Mouse (Mus musculus) natural killer cell, adult 2 months (primary cell): ENCODE results near the gene Ndufc1.
A peak's percentile ranks its signal among the peaks of the same experiment; 100 is the strongest.
"Not testable (repeated sequence)": the region's sequence is repeated elsewhere in the genome, so short reads cannot be mapped to it uniquely, and the experiment has no call there.

ENCODE experiments used
- DNase-seq, 2 experiments: peaks; one replicate each; pipeline ENCODE4 v3.0.0; 2022; ENCODE audit warnings: low spot score in 2 of 2

Ndufc1 gene

DNA sequence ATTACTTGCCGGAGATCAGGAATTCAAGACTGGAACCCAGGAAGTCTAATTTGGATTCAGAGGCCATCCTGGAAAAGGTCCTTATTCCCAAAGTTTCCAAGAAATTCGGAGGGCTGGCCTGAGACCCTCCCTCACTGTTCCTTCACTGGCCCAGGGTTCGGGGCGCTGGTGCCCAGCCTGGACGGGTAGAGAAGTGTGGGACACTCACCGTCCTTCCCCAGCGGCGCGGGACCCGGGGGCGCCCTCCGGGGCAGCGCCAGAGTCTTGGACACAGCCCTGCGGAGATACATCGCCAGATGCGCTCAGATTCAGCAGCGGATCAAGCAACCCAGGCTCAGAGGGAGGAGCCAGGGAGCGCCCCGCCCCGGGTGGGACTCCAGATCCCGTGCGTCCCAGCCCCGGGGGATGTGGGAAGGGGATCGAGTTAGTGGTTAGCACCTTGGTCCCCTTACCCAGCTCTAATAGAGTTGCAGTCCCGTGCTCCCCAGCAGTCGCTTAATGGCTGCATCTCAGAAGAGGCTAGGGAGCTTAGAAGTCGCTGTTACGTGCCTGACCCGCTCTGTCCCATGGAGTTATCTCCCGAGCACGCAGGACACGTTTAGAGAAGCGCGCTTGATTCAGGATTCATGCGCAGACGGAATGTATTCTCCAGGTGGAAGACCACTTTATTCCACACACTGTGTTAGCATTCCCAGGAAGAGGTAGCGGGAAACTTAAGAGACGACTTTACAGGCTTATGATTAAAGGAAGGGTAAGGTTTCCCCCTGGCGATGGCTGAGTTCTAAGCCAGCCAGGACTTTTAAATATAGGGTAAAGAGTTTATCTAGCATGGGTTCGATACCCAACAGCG is 12.3 kb downstream of the Ndufc1 start, which contains the start of gene Mgarp:
Mgarp (minus strand) TSS at position 520 of the 850 bp plus-strand sequence.
- peak; percentile 10 to 40 for DNase-seq

DNA sequence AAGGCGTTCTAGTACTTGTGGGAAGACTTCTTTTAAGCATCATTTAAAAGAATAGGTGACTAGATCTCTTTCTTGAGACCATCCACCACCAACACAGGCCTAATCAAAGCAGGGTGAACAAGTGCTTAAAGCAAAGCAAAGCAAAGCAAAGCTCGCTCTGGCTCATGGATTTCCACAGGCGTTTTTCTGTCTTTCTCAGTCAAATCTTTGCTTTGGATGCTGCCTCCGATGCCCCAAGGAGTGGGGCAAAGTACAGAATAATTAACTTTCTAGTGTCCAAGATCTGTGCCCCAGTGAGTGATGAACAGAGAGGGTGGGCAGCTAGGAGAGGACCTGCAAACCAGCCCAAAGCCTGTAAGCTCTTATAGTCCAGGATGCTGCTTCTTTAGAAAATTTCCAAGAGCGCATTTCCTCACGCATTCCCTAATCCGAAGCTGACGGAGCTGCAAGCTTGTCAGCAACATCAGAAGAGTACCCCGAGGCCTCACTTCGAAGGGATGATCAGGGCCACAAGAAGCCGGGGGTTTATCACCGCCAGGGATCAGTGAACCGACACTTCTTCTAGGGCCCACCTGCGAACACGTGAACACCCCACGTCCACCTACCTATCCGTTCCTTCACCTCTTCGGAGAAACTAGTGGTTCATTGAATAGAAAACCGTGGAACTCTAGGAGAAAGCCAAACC is 13.2 kb downstream of the Ndufc1 start:
- no peak for DNase-seq

DNA sequence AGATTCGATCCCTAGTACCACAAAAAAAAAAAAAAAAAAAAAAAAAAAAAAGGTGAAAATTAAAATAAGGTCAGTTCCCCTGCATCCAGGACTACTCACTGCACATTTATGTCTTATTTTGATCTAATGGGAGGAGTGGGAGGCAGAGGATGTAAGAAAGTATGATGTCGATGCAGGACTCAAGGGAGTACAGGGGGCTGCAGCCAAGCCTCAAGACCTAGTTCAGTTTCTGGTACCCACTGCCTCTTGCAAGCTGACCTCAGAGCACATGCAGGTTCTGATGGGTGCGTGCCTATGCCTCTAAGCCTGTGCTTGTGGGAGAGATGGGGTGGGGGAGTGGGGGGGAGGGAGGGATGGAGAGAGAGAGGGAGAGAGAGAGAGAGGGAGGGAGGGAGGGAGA is 13.9 kb downstream of the Ndufc1 start:
- DNase-seq: no peak

DNA sequence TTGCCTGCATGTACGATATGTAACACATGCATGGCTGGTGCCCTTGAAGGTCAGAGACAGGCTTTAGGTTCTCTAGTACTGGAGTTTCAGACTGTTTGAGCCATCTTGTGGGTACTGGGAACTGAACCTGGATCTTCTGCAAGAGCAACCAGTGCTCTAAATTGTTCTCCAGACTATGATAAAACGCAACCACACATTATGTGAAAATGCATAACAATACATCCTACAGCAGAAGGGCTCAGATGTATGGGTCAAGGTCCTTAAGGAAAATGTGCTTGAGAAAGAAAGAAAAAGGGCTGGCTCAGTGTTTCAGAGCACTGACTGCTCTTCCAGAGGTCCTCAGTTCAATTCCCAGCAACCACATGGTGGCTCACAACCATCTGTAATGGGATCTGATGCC is 15.1 kb downstream of the Ndufc1 start:
- DNase-seq: no peak

DNA sequence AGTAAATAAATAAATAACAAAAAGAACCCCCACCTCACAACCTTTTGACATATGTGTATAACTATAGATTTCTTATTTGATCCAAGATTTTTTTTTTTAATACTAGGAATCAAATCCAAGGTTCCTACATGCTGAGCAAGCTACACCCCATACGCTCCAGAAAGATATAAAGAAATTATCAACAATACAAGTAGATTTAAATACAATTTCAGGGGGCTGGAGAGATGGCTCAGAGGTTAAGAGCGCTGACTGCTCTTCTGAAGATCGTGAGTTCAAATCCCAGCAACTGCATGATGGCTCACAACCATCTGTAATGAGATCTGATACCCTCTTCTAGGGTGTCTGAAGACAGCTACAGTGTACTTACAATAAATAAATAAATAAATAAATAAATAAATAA is 15.8 kb downstream of the Ndufc1 start:
- DNase-seq: not testable (repeated sequence)

DNA sequence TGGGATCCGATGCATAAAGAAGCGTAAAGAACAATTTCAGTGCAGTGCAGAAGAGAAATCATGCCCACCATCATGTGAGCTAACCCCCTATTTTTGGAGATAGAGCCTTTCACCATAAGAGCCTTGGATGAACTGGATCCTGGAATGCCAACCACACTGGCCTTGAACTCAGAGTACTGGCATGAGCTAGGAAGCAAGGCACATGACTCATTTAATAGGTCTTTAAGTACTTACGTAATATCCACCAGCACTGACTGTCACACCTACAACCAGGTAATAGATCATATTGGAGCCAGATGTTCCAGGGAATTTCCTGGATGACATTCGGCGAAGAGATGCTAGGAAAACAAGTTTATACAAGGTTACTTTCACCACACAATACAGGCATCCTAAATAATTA is 17.2 kb downstream of the Ndufc1 start:
- DNase-seq: no peak

DNA sequence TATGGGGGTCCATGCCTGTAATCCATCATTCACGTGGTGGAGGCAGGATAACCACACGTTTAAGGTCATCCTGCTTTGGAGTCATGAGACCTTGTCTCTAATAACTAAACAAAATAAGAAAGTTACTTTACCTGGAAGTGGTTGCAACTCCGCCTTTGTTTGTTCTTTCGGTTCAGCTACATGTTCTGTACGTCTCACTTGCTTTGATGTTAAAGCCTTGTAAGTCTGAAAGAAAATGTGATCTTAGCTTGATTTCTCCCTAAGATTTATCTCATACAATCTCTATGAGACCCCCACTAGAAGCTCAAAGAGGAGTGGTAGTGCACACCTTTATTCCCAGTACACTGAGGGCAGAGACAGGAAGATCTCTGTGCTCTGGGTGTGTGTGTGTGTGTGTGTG is 17.7 kb downstream of the Ndufc1 start:
- no peak for DNase-seq

DNA sequence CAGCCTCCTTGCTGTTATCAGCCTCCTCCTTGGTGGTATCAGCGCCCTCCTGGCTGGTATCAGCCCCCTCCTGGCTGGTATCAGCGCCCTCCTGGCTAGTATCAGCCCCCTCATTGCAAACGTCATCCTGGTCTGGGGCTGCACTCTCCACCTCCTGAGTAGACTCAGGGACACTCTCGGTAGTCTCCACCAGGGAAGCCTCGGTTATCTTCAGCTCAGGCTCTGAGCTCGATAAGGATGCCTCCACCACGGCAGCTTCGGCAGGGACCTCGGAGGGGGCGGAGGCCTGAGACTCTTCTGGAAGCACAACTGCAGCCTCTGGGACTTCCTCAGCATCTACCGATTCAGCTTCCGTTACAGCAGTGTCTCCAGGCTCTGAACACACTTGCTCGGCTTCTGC is 19.9 kb downstream of the Ndufc1 start:
- no peak for DNase-seq

DNA sequence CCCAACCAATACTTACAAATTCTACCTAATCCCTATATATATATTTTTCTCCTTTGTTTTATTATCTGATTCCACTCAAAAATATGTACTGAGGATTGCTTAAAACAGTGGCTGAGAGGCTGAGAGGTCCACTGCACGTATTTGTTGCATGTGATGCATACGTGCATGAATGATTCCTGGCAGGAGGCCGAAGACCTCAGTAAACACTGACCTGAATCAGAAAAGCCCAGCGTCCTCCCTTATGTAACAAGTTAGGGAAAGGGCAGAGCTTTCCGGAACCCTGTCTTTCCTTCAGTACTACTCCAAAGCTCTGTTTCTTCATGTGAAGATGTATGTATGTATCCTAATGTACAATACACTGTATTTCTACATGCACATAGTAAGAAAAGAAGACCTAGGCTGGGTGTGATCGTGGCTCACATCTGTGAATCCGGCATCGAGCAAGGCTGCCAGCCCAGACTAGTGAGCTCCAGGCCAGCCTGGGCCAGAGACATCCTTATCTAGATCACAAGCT is 20.9 kb downstream of the Ndufc1 start:
- no peak for DNase-seq

DNA sequence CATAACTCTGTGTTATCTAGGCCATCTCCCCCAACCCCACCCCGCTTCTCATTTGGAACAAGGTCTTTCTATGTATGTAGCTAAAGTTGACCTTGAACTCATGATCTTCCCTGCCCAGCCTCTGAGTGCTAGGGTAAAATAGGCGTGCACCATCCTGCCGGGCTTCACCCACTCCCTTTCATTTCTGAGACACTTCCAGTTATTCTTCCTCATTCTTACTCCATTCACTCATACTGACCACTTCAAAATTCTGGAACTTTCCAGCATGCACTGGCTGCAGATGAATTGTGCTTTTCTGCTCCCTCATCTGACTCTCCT is 21.7 kb downstream of the Ndufc1 start:
- DNase-seq: no peak

DNA sequence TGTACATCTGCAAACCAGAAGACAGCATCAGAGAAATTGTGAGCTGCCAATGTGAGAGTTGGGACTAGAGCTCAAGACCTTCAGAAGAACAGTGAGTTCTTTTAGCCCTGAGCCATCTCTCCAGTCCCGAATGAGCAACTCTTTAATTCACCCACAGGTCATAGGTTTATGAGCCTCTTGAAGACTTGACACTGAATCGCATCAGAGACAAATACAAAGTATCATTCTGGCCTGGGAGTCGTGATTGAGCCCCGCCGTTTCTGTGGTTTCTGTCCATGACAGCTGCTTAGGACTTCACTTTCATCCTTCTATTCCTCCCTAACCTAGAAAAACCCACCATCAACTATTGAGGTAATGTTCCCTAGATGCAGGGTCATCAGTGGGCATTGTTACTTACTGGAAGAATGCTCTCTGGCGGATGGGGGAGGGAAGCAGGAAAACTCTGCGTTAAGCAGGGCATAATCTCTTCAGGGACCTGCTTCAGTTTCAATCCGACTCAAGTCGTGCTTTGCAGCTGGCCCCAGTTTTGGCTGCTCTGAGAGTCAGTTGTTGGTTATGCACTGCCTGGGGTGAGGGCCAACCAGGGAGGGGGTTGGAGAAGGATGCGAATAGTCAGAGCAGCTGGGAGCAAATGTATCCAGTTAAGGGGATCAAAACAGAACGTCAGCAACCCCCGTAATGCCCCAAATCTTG is 22.2 kb downstream of the Ndufc1 start:
- no peak for DNase-seq

DNA sequence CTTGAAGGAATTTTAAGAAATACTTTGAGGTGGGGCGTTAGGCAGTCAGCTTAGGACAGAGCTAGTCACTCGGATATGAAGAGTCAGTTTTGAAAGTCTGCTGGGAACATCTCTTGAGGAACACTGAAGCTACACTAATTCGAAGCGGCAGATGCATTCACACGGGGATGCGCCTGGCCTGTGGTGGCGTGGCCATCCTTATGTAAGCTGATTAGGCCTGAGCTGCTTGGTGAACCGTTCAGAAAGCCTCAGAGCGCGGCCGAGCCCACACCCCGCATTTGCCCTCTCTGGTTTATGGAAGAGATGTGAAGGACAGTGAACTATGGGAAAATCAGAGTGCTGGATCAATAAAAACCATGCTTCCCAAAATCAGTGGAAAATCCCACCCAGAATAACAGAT is 25.4 kb downstream of the Ndufc1 start:
- DNase-seq: no peak

DNA sequence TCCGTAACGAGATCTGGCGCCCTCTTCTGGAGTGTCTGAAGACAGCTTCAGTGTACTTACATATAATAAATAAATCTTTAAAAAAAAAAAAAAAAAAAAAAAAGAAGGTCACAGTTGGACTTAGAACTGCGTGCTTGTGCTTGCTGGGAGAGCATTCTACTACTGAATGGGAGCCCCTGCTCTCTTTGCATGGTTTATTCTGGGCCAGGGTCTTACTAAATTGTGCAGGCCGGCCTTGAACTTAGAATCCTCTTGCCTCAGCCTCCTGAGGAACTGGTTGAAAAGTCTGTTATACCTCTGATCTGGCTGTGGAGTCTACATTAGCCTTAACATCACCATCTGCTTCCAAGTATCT is 28.2 kb downstream of the Ndufc1 start:
- no peak for DNase-seq

DNA sequence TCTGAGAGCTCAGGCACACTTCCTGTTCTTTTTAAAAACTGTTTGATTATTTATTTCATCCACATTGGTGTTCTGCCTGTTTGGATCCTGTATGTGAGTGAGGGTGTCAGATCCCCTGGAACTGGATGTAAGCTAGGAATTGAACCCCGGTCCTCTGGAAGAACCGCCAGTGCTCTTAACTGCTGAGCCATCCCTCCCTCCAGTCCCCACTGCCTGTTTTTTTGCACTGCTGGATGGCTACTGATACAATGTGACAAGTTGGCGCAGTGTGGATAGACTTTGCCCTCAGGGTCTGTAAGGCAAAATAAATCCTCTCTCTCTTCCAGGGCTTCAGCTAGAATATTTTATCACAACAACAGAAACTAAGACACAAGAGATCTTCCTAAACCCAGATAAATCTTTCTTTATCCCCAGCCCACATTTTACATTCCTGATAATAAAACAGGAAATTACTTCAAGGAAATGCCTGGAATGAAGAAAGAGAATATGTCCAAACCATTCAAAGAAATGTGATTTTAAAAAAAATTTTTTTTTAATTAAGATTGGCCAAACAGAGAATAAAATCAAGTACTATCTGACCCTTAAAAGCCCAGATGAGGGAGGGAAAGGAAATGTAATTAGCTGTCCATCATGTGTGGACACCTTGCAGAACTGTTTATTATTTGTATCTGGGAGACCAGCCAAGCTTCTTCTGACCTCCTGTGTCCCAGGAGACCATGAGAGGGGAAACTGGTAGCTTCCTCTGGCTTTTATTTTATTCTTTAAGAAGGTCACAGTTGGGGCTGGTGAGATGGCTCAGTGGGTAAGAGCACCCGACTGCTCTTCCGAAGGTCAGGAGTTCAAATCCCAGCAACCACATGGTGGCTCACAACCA is 28.8 kb downstream of the Ndufc1 start:
- DNase-seq: no peak

DNA sequence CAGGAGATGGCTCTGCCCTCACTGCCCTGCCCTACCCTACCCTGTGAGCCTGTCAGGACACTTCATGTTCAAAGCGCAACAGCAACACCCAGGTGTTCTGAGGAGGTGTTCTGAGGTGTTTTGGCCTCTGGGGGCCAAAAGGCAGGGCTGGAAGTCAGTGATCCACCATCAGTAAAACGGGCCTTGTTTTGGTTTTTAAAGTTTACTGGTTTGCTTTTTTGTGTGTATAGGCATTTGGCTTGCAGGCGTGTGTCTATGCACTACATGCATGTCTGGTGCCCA is 30.2 kb downstream of the Ndufc1 start:
- no peak for DNase-seq

DNA sequence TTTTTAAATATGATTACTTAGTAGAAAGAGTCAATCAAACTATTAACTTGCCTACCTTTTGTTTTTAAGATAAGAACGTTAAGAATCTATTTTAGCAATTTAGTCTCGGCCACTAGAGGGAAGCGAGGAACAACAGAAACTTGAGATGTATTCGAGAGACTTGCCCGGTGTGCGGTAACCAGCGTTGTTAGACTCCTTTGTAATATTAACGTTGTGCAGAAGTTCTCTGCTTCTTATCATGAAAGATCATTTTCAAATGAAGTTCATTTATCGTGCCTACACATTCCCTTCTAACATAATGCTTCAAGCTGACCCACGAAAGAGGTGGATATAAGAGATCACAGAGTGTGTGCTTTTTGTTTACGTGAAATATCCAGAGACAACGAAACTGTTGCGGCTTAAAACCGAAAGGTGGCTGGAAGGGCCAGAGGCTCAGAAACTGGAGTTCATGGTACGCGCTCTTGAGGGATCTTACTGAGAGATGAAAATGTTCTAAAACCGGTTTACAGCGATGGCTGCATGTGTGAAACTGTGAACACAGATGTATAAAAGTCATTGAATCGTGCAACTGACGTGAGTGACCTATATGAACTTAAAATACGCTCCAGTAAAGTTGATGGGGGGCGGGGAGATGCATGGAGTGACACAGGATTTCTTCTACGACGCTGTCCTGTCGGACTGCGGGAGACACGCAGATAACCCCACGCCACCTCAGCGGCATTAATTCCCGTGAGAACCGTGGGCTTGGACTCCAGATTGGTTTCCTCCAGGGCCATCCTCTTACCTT is 30.7 kb downstream of the Ndufc1 start:
- peak; percentile 15 to 18 for DNase-seq

DNA sequence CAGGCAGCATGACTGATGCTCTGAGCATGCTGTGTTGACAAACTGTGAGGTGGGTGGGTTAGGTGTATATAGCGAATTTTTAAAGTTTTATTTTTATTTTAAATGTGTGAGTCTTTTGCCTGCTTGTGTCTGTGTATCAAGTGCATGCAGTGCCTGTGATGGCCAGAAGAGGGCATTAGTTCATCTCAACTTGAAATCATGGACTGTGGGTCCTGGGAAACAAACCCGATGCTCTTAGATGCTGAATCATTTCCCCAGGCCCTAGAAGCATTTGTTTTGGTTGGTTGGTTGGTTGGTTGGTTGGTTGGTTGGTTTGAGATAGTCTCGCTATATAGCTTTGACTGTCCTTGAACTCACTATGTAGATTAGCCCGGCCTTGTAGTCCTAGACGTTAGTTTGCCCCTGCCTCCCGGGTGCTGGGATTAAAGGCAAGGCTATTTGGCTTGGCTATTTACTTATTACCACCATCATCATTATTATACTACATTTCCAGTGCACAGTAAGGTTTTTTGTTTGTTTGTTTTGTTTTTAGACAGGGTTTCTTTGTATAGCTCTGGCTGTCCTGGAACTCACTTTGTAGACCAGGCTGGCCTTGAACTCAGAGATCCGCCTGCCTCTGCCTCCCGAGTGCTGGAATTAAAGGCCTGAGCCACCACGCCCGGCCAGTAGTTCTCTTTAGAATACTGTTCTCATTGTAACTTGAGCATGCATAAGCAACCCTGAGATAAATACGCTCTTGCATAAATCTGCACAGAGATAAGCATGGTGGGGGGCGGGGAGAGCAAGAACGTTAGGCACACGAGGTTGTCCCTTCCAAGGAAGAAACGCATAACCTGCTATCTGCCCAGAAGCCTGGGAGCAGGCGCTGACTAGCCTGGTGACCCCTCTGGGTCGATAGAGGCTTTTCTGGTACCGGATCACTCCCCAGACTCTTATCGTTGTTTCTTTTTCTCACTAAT is 33.2 kb downstream of the Ndufc1 start:
- DNase-seq: peak; percentile 22 to 64

DNA sequence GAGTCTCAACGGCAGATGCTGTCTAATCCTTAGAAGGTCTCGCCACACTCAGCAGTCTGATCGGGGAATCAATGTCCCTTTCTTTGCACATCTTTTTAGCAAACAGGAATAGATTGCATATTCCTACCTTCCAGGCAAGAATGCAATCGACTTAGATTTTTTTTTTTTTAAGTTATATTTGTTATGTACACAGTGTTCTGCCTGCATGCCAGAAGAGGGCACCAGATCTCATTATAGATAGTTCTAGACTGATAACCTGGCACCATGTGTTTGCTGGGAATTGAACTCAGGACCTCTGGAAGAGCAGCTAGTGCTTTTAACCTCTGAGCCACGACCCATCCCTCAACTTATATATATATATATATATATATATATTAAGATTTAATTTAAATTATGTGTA is 35.2 kb downstream of the Ndufc1 start:
- no peak for DNase-seq

DNA sequence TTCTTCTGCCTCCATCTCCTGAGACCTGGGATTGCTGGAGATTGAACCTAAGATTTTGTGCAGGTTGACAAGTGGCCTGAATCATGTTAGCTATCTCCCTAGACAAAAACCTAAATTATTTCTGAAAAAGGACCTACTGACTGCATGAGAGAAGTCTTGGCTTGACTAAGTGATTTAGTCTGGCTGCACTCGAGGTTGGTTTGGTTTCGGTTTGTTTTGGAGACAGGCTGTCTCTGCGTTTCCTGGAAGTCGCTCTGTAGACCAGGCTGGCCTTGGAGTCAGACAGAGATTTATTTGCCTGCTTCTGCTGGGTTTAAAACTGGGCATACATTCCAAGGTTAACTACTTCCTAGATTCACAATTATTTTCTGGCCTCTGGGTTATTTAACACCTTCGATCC is 35.9 kb downstream of the Ndufc1 start:
- DNase-seq: no peak

DNA sequence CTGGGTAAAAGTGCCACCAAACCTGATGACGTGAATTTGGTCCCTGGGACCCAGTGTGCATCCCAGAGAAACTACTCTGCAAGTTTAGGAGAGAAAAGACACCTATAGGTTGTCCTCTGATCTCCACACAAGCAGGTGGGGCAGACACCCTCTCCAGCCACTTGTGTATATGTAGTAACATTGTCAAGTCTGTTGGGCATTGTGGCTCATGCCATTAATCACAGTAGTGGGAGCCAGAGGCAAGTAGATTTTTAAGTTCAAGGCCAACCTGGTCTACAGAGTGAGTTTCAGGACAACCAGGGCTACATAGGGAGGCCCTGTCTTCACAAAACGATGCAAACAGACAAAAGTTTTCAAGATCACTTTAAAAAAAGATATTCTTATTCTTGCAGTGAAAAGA is 37.0 kb downstream of the Ndufc1 start:
- DNase-seq: no peak
